Mouse (Mus musculus): ENCODE data around the gene Ccdc124. TPM values are rescaled to one million over a fixed set of nuclear protein-coding genes. Genes with fewer than 3 reads are reported as not detected.

Ccdc124 gene
- polyA plus RNA-seq, 1 experiment from 2014 or later: 127 TPM

GRCm38 (mm10) chr8:70884186-70884585 lies 10.5 kb upstream of the Ccdc124 start:
- ATAC-seq (ENCODE audit: insufficient number of reproducible peaks, insufficient read depth, low FRiP score, low TSS enrichment, low read depth): no peak
- Histone ChIP-seq H3K4me2 (no peak overlapping the region), H3K9me3 (no peaks in the 10 kb centered on the region), H3K27me3 (peaks cover 27% of the 10 kb centered on the region), H3K27ac (no peak overlapping the region), H3K36me3 (no peaks in the 10 kb centered on the region), H3K4me3 (replicated peaks) (no peak overlapping the region), H3K9ac (replicated peaks) (no peak overlapping the region), H3K4me1 (replicated peaks) (peaks cover 20% of the 10 kb centered on the region)
- 87% methylated on average over 4 of the region's 4 CpGs for WGBS

GRCm38 (mm10) chr8:70880546-70880945 lies 6.8 kb upstream of the Ccdc124 start:
- peaks cover 17% of the 10 kb centered on the region for H3K4me1 ChIP-seq (replicated peaks)
- 29% methylated on average over 11 of the region's 11 CpGs for WGBS
- peaks cover 13% of the 10 kb centered on the region; the same call in 1 of the 2 replicates for H3K27me3 ChIP-seq
- no peak overlapping the region for H3K4me3 ChIP-seq (replicated peaks)
- no peaks in the 10 kb centered on the region for H3K36me3 ChIP-seq
- no peak for ATAC-seq (ENCODE audit: insufficient number of reproducible peaks, insufficient read depth, low FRiP score, low TSS enrichment, low read depth)
- H3K4me2 ChIP-seq: peak overlapping the region; percentile 2; the same call in 1 of the 2 replicates
- H3K27ac ChIP-seq: peak overlapping the region; percentile 54; the same call in 1 of the 2 replicates
- H3K9me3 ChIP-seq: no peaks in the 10 kb centered on the region
- 0 out of 2 replicates have a peak overlapping the region, but pooled peaks have one; percentile 12 for H3K9ac ChIP-seq (replicated peaks)

- peak; percentile 32; the same call in 1 of the 2 replicates for ATAC-seq (ENCODE audit: insufficient number of reproducible peaks, insufficient read depth, low FRiP score, low TSS enrichment, low read depth)
- H3K4me3 ChIP-seq (replicated peaks): no peak overlapping the region
- H3K27ac ChIP-seq: peak overlapping the region; percentile 54
- 8% methylated on average over 4 of the region's 4 CpGs for WGBS
- peaks cover 10% of the 10 kb centered on the region; the same call in 1 of the 2 replicates for H3K27me3 ChIP-seq
- peaks cover 17% of the 10 kb centered on the region for H3K4me1 ChIP-seq (replicated peaks)
- no peaks in the 10 kb centered on the region for H3K9me3 ChIP-seq
- H3K36me3 ChIP-seq: no peaks in the 10 kb centered on the region
- peak overlapping the region; percentile 40 for H3K9ac ChIP-seq (replicated peaks)
- peak overlapping the region; percentile 2; the same call in 1 of the 2 replicates for H3K4me2 ChIP-seq
These were observed 6.4 kb upstream of the Ccdc124 start for GRCm38 (mm10) chr8:70880126-70880525.

GRCm38 (mm10) chr8:70879500-70879899 lies 5.8 kb upstream of the Ccdc124 start:
- no peak for ATAC-seq (ENCODE audit: insufficient number of reproducible peaks, insufficient read depth, low FRiP score, low TSS enrichment, low read depth)
- no peak overlapping the region for H3K9ac ChIP-seq (replicated peaks)
- H3K9me3 ChIP-seq: no peaks in the 10 kb centered on the region
- 51% methylated on average over 4 of the region's 4 CpGs for WGBS
- peak overlapping the region; percentile 54; the same call in 1 of the 2 replicates for H3K27ac ChIP-seq
- peaks cover 5% of the 10 kb centered on the region; the same call in 1 of the 2 replicates for H3K27me3 ChIP-seq
- peaks cover 17% of the 10 kb centered on the region for H3K4me1 ChIP-seq (replicated peaks)
- no peaks in the 10 kb centered on the region for H3K36me3 ChIP-seq
- H3K4me3 ChIP-seq (replicated peaks): no peak overlapping the region
- no peak overlapping the region for H3K4me2 ChIP-seq

GRCm38 (mm10) chr8:70878178-70878577 lies 4.4 kb upstream of the Ccdc124 start:
- no peaks in the 10 kb centered on the region for H3K9me3 ChIP-seq
- no peaks in the 10 kb centered on the region for H3K36me3 ChIP-seq
- H3K4me3 ChIP-seq (replicated peaks): no peak overlapping the region
- no peak overlapping the region for H3K27ac ChIP-seq
- no peak overlapping the region for H3K4me2 ChIP-seq
- WGBS: 54% methylated on average over 2 of the region's 2 CpGs
- peaks cover 17% of the 10 kb centered on the region for H3K4me1 ChIP-seq (replicated peaks)
- ATAC-seq (ENCODE audit: insufficient number of reproducible peaks, insufficient read depth, low FRiP score, low TSS enrichment, low read depth): no peak
- no peak overlapping the region for H3K9ac ChIP-seq (replicated peaks)
- H3K27me3 ChIP-seq: peaks cover 5% of the 10 kb centered on the region; the same call in 1 of the 2 replicates

GRCm38 (mm10) chr8:70876382-70876781 lies 2.6 kb upstream of the Ccdc124 start:
- no peak for ATAC-seq (ENCODE audit: insufficient number of reproducible peaks, insufficient read depth, low FRiP score, low TSS enrichment, low read depth)
- no peaks in the 10 kb centered on the region for H3K36me3 ChIP-seq
- H3K27me3 ChIP-seq: peaks cover 5% of the 10 kb centered on the region; the same call in 1 of the 2 replicates
- 51% methylated on average over 4 of the region's 4 CpGs for WGBS
- no peak overlapping the region for H3K27ac ChIP-seq
- peaks cover 27% of the 10 kb centered on the region for H3K4me1 ChIP-seq (replicated peaks)
- H3K9me3 ChIP-seq: no peaks in the 10 kb centered on the region
- H3K4me2 ChIP-seq: no peak overlapping the region
- no peak overlapping the region for H3K9ac ChIP-seq (replicated peaks)
- no peak overlapping the region for H3K4me3 ChIP-seq (replicated peaks)

GRCm38 (mm10) chr8:70874441-70874840 lies 706 bp upstream of the Ccdc124 start:
- Histone ChIP-seq H3K4me1 (replicated peaks) (peaks cover 13% of the 10 kb centered on the region), H3K27ac (no peak overlapping the region), H3K36me3 (no peaks in the 10 kb centered on the region), H3K4me2 (no peak overlapping the region), H3K9me3 (no peaks in the 10 kb centered on the region), H3K9ac (replicated peaks) (no peak overlapping the region), H3K4me3 (replicated peaks) (0 out of 2 replicates have a peak overlapping the region, but pooled peaks have one; percentile 89), H3K27me3 (peaks cover 5% of the 10 kb centered on the region; the same call in 1 of the 2 replicates)
- no peak for ATAC-seq (ENCODE audit: insufficient number of reproducible peaks, insufficient read depth, low FRiP score, low TSS enrichment, low read depth)
- WGBS: 91% methylated on average over 13 of the region's 13 CpGs

GRCm38 (mm10) chr8:70872643-70873363 lies 932 bp downstream of the Ccdc124 start:
- no peak for ATAC-seq (ENCODE audit: insufficient number of reproducible peaks, insufficient read depth, low FRiP score, low TSS enrichment, low read depth)
- H3K36me3 ChIP-seq: peaks cover 6% of the 10 kb centered on the region; the same call in 1 of the 2 replicates
- H3K4me3 ChIP-seq (replicated peaks): peak overlapping the region; percentile 89
- no peaks in the 10 kb centered on the region for H3K9me3 ChIP-seq
- no peaks in the 10 kb centered on the region for H3K27me3 ChIP-seq
- WGBS: 7% methylated on average over 31 of the region's 31 CpGs
- H3K9ac ChIP-seq (replicated peaks): peak overlapping the region; percentile 76
- H3K27ac ChIP-seq: peak overlapping the region; percentile 88
- peaks cover 27% of the 10 kb centered on the region for H3K4me1 ChIP-seq (replicated peaks)
- H3K4me2 ChIP-seq: peak overlapping the region; percentile 79

GRCm38 (mm10) chr8:70871195-70871807 lies 2.4 kb downstream of the Ccdc124 start:
- Histone ChIP-seq H3K9ac (replicated peaks) (no peak overlapping the region), H3K27ac (no peak overlapping the region), H3K4me2 (no peak overlapping the region), H3K4me1 (replicated peaks) (peaks cover 33% of the 10 kb centered on the region), H3K9me3 (no peaks in the 10 kb centered on the region), H3K36me3 (peaks cover 10% of the 10 kb centered on the region; the same call in 1 of the 2 replicates), H3K27me3 (no peaks in the 10 kb centered on the region), H3K4me3 (replicated peaks) (no peak overlapping the region)
- ATAC-seq (ENCODE audit: insufficient number of reproducible peaks, insufficient read depth, low FRiP score, low TSS enrichment, low read depth): no peak
- 86% methylated on average over 5 of the region's 5 CpGs for whole genome bisulfite sequencing

GRCm38 (mm10) chr8:70869601-70870041 lies 4.1 kb downstream of the Ccdc124 start:
- ATAC-seq (ENCODE audit: insufficient number of reproducible peaks, insufficient read depth, low FRiP score, low TSS enrichment, low read depth): no peak
- Histone ChIP-seq H3K27me3 (no peaks in the 10 kb centered on the region), H3K9me3 (no peaks in the 10 kb centered on the region), H3K9ac (replicated peaks) (peak overlapping the region; percentile 47; the same call in 1 of the 2 replicates), H3K4me1 (replicated peaks) (peaks cover 41% of the 10 kb centered on the region), H3K36me3 (peaks cover 10% of the 10 kb centered on the region; the same call in 1 of the 2 replicates), H3K27ac (peak overlapping the region; percentile 69; the same call in 1 of the 2 replicates), H3K4me2 (0 out of 2 replicates have a peak overlapping the region, but pooled peaks have one; percentile 55), H3K4me3 (replicated peaks) (no peak overlapping the region)
- 46% methylated on average over 16 of the region's 16 CpGs for WGBS

GRCm38 (mm10) chr8:70869199-70869571 lies 4.5 kb downstream of the Ccdc124 start:
- no peaks in the 10 kb centered on the region for H3K9me3 ChIP-seq
- no peak for ATAC-seq (ENCODE audit: insufficient number of reproducible peaks, insufficient read depth, low FRiP score, low TSS enrichment, low read depth)
- H3K27ac ChIP-seq: peak overlapping the region; percentile 69
- H3K36me3 ChIP-seq: peaks cover 10% of the 10 kb centered on the region; the same call in 1 of the 2 replicates
- peak overlapping the region; percentile 47; the same call in 1 of the 2 replicates for H3K9ac ChIP-seq (replicated peaks)
- peak overlapping the region; percentile 29 for H3K4me3 ChIP-seq (replicated peaks)
- 38% methylated on average over 5 of the region's 5 CpGs for WGBS
- H3K27me3 ChIP-seq: 0 out of 2 replicates have a peak, but pooled peaks cover 3% of the 10 kb centered on the region
- peak overlapping the region; percentile 55 for H3K4me2 ChIP-seq
- H3K4me1 ChIP-seq (replicated peaks): peaks cover 46% of the 10 kb centered on the region
